Mouse (Mus musculus) myocyte (in vitro differentiated cells): ENCODE results near the gene Tubb5.

ENCODE experiments used
- CEBPB ChIP-seq: IDR thresholded peaks from 2 replicates; pipeline ENCODE4 v1.6.1; 2011; ENCODE audit warnings: mild to moderate bottlenecking, moderate library complexity; ENCODE audit not compliant: poor library complexity, insufficient read depth, severe bottlenecking
- E2F4 ChIP-seq: IDR thresholded peaks from one replicate; pipeline ENCODE4 v1.6.1; 2011; ENCODE audit warnings: mild to moderate bottlenecking, control low read depth, moderate library complexity; ENCODE audit not compliant: insufficient read depth
- MAX ChIP-seq: IDR thresholded peaks from one replicate; pipeline ENCODE4 v1.6.1; 2011; ENCODE audit warnings: low read depth, mild to moderate bottlenecking, control low read depth
- MYOD1 ChIP-seq, 3 experiments: IDR thresholded peaks; one replicate each; pipeline ENCODE4 v1.6.1; 2011; ENCODE audit warnings: control low read depth in 2 of 3, low read depth in 2 of 3, mild to moderate bottlenecking in 2 of 3, moderate library complexity in 1 of 3; ENCODE audit not compliant: insufficient read length in 2 of 3, control insufficient read depth in 1 of 3
- MYOG ChIP-seq, 3 experiments: IDR thresholded peaks; one replicate each; pipeline ENCODE4 v1.6.1; 2011; ENCODE audit warnings: control low read depth in 2 of 3, low read depth in 2 of 3, mild to moderate bottlenecking in 2 of 3; ENCODE audit not compliant: insufficient read length in 2 of 3, control insufficient read depth in 1 of 3, insufficient read depth in 1 of 3
- POLR2A ChIP-seq: IDR thresholded peaks from one replicate; pipeline ENCODE4 v1.6.1; 2011; ENCODE audit warnings: low read depth, mild to moderate bottlenecking, control low read depth, moderate library complexity; ENCODE audit not compliant: insufficient read length
- POLR2AphosphoS2 ChIP-seq: IDR thresholded peaks from one replicate; pipeline ENCODE4 v1.6.1; 2011; ENCODE audit warnings: low read depth, control low read depth; ENCODE audit not compliant: insufficient read length
- REST ChIP-seq: IDR thresholded peaks from one replicate; pipeline ENCODE4 v1.6.1; 2011; ENCODE audit warnings: mild to moderate bottlenecking, control low read depth, moderate library complexity; ENCODE audit not compliant: insufficient read depth, insufficient read length
- SRF ChIP-seq: IDR thresholded peaks from one replicate; pipeline ENCODE4 v1.6.1; 2011; ENCODE audit warnings: low read depth; ENCODE audit not compliant: control insufficient read depth, insufficient read length
- TCF12 ChIP-seq: IDR thresholded peaks from one replicate; pipeline ENCODE4 v1.6.1; 2011; ENCODE audit warnings: mild to moderate bottlenecking, control low read depth; ENCODE audit not compliant: poor library complexity, insufficient read depth, severe bottlenecking
- TCF3 ChIP-seq: IDR thresholded peaks from one replicate; pipeline ENCODE4 v1.6.1; 2011; ENCODE audit warnings: low read depth, control low read depth; ENCODE audit not compliant: insufficient read length
- USF1 ChIP-seq: IDR thresholded peaks from one replicate; pipeline ENCODE4 v1.6.1; 2011; ENCODE audit warnings: low read depth, mild to moderate bottlenecking, control low read depth, moderate library complexity

DNA sequence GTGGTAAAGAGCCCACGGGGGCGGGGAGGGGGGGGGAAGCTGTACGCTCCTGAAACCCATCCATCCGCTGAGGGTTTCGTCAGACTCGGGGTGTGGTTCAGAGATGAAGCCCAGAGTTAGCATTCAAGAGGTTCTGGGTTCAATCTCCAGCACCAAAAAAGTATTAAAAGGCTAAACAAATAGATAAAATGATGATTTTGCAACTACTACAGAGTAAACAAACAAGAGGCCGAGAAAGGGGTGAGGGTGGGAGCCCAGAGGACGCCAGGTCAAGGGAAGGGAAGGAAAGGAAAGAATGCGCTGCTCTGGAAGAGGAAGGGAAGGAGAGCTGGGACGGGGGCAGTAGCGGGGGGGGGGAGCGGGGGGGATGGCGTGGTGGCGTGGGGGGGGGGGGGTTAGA lies 21.4 kb downstream of the Tubb5 start:
- TF ChIP-seq MAX = no peak
- no peak for TF ChIP-seq CEBPB
- no peak for TF ChIP-seq POLR2A
- no peak for TF ChIP-seq TCF12
- TF ChIP-seq REST = no peak
- TF ChIP-seq MYOG (IDR thresholded peaks at IDR 0.05; ENCODE audit: control insufficient read depth in 1 of 3, insufficient read depth in 1 of 3, insufficient read length in 2 of 3, low read depth in 2 of 3) = no peak
- TF ChIP-seq E2F4 = no peak
- no peak for TF ChIP-seq POLR2AphosphoS2
- TF ChIP-seq SRF = no peak
- TF ChIP-seq MYOD1 (IDR thresholded peaks at IDR 0.05; ENCODE audit: control insufficient read depth in 1 of 3, insufficient read length in 2 of 3, low read depth in 2 of 3) = no peak
- TF ChIP-seq USF1 = no peak
- no peak for TF ChIP-seq TCF3
